Mouse (Mus musculus) 3T3-L1 (cell line): ENCODE measurements around the gene Cdk15.

ENCODE experiments used
- DNase-seq: peaks from one replicate; pipeline ENCODE4 v3.0.0-alpha.2; 2015; ENCODE audit warnings: low read depth, low spot score

Gene Cdk15

DNA sequence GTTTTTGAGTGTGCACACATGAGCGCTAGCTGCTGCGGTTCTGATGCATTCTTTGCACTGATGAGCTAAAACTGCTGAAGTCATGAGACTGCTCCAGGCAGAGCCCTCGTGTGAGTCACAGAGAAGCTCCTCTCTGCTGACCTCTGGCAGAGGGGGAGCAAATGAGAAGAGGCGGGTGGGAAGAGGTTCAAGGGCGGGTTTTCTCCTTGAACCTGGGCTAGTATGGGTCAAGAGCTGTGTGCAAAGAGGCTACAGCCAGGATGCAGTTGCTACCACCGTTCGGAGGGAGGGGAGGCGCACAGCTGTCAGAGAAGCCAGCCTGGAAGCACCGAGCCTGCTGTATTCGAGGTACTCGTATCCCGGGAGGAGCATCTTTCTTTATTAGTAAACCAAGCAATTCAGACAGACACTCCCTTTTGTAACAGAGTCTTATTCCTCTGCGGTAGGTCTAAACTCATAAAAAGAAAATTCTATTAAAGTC lies at the start of gene Cdk15:
Cdk15 (plus strand) TSS at position 156 of the 481 bp plus-strand sequence.
- peak; percentile 73 for DNase-seq

DNA sequence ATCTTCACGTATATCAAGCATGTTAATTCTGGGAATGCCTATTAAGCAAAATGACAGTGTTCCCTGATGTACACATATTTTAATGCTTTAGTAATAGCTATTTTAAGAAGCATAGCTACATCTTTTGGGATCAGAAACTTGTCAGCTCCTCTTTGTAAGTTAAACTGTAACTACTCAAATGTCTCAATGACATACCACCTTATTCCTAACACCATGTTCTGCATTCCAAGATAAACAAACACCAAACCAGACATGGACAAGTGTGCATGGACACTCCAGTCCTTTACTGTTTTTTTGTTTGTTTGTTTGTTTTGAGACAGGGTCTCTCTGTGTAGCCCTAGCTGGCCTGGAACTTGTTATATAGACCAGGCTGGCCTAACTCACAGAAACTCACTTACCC lies 48.4 kb upstream of the Cdk15 start:
- no peak for DNase-seq

- DNase-seq: no peak
These were observed 45.1 kb upstream of the Cdk15 start for GRCm38 (mm10) chr1:59211651-59212050.

DNA sequence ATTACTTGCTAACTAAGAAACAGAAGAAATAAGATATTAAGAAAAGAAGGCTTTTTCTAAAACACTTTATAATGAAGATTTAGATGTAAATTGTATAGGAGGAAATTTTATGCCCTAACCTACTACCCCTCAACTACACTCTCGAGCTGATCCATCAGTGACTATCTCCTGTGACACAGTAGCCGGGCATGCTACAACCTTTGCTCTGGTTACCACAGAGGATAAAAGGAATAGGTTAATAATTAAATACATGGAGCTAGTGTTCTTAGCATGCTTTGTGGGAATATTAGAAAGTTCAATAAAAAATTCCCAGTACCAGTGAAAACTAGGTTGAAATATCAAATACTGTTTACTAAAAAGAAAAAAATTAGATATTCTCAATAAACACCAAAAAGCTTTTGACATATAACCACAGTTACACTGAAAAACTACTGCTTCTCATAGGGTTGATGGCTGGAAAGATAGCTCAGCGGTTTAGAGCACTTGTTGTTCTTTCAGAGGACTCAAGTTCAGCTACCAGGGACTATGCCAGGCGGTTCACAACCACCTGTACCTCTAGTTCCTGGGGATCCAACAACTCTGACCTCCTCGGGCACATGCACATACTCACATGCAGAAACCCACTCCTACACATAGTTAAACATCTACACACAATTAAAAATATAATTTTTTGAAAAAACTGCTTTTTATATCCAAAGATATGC lies 44.5 kb upstream of the Cdk15 start:
- DNase-seq: no peak

DNA sequence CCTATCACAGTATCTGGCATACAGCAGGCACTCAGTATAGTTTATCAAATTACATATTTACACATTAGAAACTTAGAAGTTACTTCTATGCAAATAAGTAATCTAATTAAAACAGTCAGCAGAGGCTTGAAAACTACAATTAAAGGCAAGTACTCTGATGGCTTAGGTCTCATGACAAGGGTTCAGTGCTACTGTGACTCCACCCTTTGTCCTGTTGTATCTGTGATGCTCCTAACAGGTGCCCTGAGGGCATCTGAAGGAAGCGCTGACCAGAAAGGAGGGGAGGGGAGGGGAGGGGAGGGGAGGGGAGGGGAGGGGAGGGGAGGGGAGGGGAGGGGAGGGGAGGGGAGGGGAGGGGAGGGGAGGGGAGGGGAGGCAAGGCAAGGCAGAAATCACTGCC lies 43.8 kb upstream of the Cdk15 start:
- DNase-seq: no peak

GRCm38 (mm10) chr1:59215446-59215845 lies 41.3 kb upstream of the Cdk15 start:
- DNase-seq: no peak

- no peak for DNase-seq
These were observed 36.3 kb upstream of the Cdk15 start for GRCm38 (mm10) chr1:59220371-59220770.

DNA sequence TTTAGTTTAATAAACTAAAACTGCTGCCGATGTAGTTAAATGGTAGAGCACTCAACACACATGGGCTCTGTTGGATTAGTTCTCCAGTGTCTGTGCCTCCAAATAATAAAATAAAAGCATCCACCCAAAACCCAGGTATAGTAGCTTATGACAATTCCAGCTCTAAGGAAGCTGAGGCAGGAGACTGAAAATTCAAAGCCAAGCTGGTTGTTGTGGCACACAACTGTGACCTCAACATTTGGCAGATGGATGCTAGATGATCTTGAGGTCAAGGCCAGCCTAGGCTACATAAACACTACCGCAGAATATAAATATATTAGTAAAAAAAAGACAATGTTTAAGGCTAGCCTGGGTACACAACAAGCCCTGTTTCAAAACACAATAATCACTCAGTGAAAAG lies 35.1 kb upstream of the Cdk15 start:
- DNase-seq: no peak

DNA sequence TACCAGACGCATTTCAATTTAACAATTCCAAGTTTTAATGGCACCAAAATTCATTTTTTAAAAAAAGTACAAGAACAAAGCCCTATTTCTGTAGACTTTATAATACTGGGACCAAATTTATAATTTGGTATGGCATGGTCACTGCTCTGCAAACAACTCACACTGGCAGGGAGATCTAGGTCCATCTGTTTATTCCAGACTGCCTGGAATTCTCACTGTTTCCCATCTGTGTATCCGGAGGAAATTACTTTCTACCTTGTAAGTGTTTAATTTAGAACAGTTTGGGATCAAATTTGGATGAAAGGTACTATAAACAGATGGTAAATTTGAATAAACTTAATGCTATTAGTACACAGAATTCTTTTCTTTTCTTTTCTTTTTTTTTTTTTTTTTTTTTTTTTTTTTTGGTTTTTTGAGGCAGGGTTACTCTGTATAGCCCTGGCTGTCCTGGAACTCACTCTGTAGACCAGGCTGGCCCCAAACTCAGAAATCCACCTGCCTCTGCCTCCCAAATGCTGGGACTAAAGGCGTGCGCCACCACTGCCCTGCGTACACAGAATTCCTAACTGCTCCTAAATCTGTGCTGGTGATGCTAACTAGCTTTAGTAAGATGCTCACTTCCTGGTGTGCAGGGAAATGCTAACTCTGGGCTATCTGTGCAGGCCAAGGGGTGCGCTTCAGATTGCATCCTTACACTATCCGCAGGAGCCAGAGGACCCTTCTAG lies 34.4 kb upstream of the Cdk15 start:
- no peak for DNase-seq

GRCm38 (mm10) chr1:59228552-59228951 lies 28.2 kb upstream of the Cdk15 start:
- no peak for DNase-seq

GRCm38 (mm10) chr1:59229187-59229586 lies 27.5 kb upstream of the Cdk15 start:
- no peak for DNase-seq

DNA sequence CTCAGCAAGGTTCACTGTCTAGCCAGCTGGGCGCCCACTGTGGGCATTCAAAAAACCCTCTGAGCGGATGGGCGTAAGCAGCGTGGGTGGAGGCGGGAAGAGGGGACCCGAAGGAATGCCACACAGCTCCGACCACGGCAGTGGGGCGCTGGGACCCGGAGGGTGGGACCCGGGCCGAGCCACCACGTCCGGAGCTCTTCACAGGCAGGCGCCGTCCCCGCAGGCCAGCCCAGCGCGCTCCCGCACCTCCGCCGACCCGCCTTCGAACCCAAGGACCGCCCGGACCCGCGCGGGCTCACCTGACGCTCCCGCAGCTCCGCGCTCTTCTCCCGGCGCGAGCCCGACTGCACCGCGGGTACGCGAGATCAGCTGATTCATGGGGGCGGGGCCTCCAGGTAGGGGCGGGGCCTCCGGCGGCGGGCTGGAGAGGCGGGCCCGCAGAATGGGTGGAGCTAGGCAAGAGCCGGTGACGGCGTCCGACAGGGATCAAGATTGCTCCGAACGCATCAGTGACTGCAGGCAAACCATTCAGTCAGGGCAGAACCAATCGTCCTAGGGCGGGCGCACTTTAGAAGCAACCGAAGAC lies 19.8 kb upstream of the Cdk15 start, which contains the start of gene Als2:
Als2 (minus strand) TSS at position 376 of the 586 bp plus-strand sequence.
- peak; percentile 97 for DNase-seq

DNA sequence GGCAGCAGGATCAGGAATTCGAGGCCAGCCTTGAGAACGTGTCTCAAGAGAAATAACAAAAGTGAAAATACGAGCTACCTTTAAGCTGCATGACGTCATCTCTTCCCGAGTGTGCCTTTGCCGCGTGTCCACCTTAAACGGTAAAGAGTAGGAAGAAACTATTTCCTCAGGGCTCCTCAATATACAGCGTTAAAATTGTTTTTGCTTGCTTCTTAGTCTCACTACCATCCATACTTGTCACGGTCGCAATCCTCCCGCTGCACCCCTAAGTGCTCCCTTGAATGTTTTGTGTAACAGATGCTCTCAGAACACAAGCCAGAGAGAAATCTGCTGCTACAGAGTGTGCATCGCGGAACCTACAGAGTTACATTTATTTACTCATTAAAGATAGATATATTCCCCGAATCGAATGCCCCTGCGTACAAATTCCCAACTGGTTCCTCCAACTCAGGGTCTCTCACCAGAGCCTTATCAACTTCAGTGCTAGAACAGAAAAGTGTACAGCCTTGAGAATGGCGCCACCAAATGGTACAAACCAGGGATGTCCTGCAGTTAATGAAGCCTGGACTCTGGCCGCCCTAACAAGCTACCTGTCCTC lies 19.0 kb upstream of the Cdk15 start:
- DNase-seq: peak; percentile 85

DNA sequence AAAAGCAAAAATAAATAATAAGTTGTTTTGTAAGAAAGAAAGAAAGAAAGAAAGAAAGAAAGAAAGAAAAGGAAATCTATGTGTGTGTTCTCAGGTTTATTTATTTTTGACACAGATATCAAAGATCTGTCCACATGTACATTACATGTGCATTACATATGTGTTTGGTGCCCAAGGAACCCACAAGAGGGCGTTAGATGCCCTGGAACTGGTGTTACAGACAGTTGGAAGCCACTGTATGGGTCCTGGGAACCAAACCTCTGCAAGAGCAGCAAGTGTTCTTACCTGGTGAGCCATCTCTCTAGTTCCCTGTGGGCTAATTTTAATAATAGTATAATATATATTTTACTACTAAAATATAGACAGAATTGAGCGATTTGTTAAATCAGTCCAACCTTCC lies 12.9 kb upstream of the Cdk15 start:
- DNase-seq: no peak

DNA sequence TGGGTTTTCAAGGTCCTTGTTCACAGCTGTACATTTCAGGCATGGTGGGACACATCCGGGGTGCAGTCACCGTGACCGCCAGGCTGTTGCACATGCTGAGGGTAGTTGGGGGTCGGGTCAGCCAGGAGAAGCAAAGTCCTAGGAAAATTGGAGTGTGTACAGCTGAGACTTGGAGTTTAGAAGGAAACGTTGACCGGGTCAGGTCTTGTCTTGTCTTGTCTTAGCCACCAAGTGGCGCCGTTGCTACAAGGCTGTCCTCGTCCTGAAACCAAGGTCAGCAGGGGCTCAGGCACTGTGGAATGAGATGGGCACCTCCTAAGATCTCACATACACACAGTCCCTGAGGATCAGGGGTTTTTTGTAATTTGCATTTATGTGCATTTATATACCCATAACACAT lies 9.1 kb upstream of the Cdk15 start:
- DNase-seq: peak; percentile 63

GRCm38 (mm10) chr1:59252762-59253161 lies 3.9 kb upstream of the Cdk15 start:
- DNase-seq: no peak

DNA sequence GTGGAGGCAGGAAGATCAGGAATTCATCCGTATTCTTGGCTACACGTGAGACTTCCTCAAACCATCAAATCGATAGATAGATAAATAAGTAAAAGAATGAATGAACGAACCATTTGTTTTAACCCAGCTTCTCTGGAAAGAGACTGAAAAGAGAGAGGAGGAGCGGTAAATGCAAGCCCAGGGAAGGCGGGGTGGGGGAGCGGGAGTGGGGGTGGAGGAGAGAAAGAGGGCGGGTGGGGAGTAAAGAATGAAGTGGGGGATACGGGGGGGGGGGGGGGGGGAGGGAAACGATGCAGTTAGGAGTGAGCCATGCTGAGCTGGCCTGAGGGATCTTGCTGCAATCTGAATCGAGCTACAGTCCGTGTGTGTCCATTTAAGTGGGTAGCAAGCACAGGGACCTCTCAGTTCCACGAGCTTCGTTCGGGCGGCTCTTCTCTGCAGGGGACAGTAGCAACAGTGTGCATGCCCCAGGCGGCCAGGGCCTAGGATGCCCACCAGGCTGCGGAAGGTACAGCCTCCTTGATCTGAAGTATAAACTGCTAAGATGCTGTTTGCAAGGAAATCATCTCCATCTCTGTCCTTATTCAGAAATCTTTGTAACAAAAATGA lies 3.3 kb upstream of the Cdk15 start:
- no peak for DNase-seq

DNA sequence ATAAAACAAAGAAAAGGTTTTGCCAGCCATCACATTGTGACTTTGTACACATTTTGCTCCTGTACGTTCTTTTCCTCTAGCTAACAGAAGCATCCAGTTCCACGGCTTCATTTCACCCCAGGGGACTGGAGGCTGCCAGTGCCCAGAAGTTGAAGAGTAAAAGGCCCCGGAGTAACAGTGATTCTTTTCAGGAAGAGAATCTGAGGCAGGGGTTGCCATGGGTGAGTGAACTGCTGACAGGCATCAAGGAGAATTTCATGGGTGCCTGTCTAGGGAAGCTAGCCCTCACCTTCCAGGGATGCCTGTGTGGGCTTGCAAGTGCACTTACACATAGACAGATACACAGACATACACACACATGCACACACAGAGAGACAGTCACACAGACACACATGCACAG lies 1.0 kb downstream of the Cdk15 start:
- DNase-seq: no peak

DNA sequence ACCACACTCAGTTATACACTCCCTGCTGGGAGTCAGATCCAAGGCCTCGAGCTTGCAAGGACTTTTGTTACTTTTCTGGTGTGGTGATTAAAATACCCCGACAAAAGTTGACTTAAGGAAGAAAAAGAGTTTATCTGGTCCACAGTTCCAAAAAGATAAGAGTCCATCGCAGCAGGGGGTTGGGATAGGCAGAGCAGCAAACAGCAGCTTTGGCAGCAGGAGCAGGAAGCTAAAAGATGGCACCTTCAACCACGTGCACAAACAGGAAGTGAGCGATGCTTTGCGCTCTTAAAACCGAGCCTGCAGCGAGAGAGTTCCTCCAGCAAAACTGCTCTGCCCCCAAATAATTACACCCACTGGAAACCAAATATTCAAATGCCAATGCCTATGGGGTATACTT lies 12.2 kb downstream of the Cdk15 start:
- DNase-seq: no peak

DNA sequence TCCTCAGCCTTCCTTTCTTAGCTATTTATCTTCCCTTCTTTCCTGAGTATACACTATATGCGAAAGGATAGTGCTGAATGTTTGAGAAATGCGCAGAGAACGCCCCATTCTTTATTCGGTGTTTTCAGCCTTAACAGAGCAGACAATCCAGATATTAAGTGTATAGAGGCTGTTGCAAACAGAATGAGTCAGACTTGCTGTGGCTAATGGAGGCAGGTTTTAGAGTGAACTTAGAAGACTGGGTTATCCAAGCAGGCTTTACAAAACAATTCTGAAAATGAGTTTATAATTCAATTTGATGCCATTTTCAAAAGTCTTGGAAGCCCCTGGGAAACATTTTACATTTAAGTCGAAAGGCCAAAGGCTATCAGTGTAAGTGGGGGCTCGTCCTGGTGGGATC lies 12.8 kb downstream of the Cdk15 start:
- DNase-seq: peak; percentile 52

- peak; percentile 83 for DNase-seq
These were observed 13.4 kb downstream of the Cdk15 start for GRCm38 (mm10) chr1:59269951-59270689.
